Mouse (Mus musculus): Measurements from ENCODE around the gene Zscan26. TPM values are rescaled to one million over a fixed set of nuclear protein-coding genes. Genes with fewer than 3 reads are reported as not detected.
"Not testable (repeated sequence)": the region's sequence is repeated elsewhere in the genome, so short reads cannot be mapped to it uniquely, and the experiment has no call there.

Gene Zscan26
- 10 to 100 TPM; 42.6 to 84.1 (median 72.6) TPM for polyA plus RNA-seq (2017; shearing (Covaris generic))

- ATAC-seq, result peak; percentile 95
These were observed at the start of gene Zscan26 for GRCm38 (mm10) chr13:21453449-21453848. Gene Zscan26, minus strand, starts transcription at chr13:21453730.

GRCm38 (mm10) chr13:21502296-21502695 is 48.8 kb upstream of the Zscan26 start:
- no peak for ATAC-seq

- not testable (repeated sequence) for ATAC-seq
These were observed 47.7 kb upstream of the Zscan26 start, which contains the start of gene Gm11273 for GRCm38 (mm10) chr13:21501182-21501581. Gene Gm11273, minus strand, starts transcription at chr13:21501418.

GRCm38 (mm10) chr13:21495080-21495479 is 41.5 kb upstream of the Zscan26 start, which contains the start of gene AK157302:
Gene AK157302, plus strand, starts transcription at chr13:21495223.
- no peak for ATAC-seq

- no peak for ATAC-seq
These were observed 39.3 kb upstream of the Zscan26 start for GRCm38 (mm10) chr13:21492847-21493246.

- ATAC-seq, result no peak
These were observed 33.4 kb upstream of the Zscan26 start for GRCm38 (mm10) chr13:21486881-21487280.

- ATAC-seq, result not testable (repeated sequence)
These were observed 25.5 kb upstream of the Zscan26 start, which contains the start of the genes Zkscan4 and Gm10065 for GRCm38 (mm10) chr13:21478759-21479670. Gene Zkscan4, plus strand, starts transcription at chr13:21478907. Gene Gm10065, minus strand, starts transcription at chr13:21479441.

- ATAC-seq, result no peak
These were observed 18.9 kb upstream of the Zscan26 start for GRCm38 (mm10) chr13:21472427-21472826.

GRCm38 (mm10) chr13:21469097-21469496 is 15.6 kb upstream of the Zscan26 start:
- ATAC-seq, result no peak

- ATAC-seq, result peak; percentile 83
These were observed 14.8 kb upstream of the Zscan26 start, which contains the start of gene Nkapl for GRCm38 (mm10) chr13:21468061-21469019. Gene Nkapl, minus strand, starts transcription at chr13:21468509.

GRCm38 (mm10) chr13:21467336-21467735 is 13.8 kb upstream of the Zscan26 start:
- ATAC-seq, result no peak

- ATAC-seq, result not testable (repeated sequence)
These were observed 9.0 kb upstream of the Zscan26 start for GRCm38 (mm10) chr13:21462516-21462915.

GRCm38 (mm10) chr13:21456347-21456746 is 2.8 kb upstream of the Zscan26 start:
- no peak for ATAC-seq

GRCm38 (mm10) chr13:21454133-21454532 is 603 bp upstream of the Zscan26 start:
- no peak for ATAC-seq

- peak; percentile 22 for ATAC-seq
These were observed 488 bp downstream of the Zscan26 start for GRCm38 (mm10) chr13:21453042-21453441.

- no peak for ATAC-seq
These were observed 5.5 kb downstream of the Zscan26 start for GRCm38 (mm10) chr13:21447856-21448614.

GRCm38 (mm10) chr13:21446796-21447195 is 6.7 kb downstream of the Zscan26 start:
- ATAC-seq, result no peak

GRCm38 (mm10) chr13:21441207-21441572 is 12.3 kb downstream of the Zscan26 start:
- no peak for ATAC-seq

- ATAC-seq, result peak; percentile 84
These were observed 12.9 kb downstream of the Zscan26 start, which contains the start of gene Pgbd1 for GRCm38 (mm10) chr13:21440503-21441206. Gene Pgbd1, minus strand, starts transcription at chr13:21441058.

- ATAC-seq, result no peak
These were observed 18.1 kb downstream of the Zscan26 start for GRCm38 (mm10) chr13:21435476-21435875.

- no peak for ATAC-seq
These were observed 25.9 kb downstream of the Zscan26 start for GRCm38 (mm10) chr13:21427631-21428030.
